Mouse (Mus musculus): Measurements from ENCODE around the gene Pdap1. TPM values are rescaled to one million over a fixed set of nuclear protein-coding genes. Genes with fewer than 3 reads are reported as not detected.

Gene Pdap1
- total RNA-seq (2014; rRNA removed) = 12.6 and 16.1 TPM in 2 replicates
- polyA plus RNA-seq (2012; rRNA removed) = 16.9 and 19.7 TPM in 2 replicates

DNA sequence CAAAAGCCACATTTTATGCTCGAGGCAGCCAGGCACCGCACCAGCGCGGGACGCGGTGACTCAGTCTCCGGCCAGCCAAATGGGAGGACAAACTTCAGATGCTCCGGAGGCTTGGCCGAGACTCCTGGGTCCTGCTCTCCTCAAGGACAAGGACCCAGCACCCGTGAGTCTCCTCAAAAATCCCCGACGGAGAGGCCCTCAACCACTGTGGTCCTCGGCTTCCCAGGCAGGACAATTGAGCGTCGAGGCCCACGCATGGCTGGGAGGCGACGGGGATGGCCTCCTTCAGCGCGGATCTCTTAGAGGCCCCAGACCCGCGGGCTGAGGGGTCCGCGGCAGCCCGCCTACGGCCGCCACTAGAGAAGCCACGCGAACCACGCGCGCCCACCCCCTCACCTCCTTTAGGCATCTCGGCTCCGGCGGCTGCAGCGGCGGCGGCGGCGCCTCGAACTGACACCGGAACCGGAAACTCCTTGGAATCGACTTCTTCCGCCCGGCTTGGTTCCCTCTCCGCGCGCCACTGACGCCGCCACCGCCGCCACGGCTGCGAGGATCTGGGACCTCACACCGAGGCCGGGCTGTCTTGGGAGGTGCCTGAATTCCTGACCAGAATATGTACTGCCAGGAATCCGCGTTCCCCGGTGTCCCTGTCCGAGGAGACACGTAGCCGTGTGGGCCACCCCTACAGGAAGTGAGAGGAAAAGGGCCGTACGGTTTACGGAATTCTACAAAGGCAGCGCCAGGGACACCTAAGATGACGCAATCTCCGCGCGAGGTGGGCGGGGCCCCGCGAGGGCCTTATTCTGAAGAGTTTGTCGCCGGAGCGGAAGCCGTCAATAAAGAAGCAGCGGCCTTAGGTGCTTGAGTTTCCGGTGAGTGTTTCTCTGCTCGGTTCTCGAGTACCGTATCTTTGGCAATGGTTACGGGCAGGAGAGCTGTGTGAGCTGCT is at the start of gene Pdap1, which contains the start of gene Bud31:
TSS of gene Pdap1 (minus strand) at position 668 of the 949 bp plus-strand sequence.
TSS of gene Bud31 (plus strand) at position 792 of the 949 bp plus-strand sequence.
- Histone ChIP-seq H3K27me3 (ENCODE audit: control insufficient read depth, insufficient read depth, low read length) (no peaks in the 10 kb centered on the region), H3K9ac (ENCODE audit: low read depth, low read length) (peak within 1 kb of the TSS; percentile 92), H3K27ac (replicated peaks; ENCODE audit: insufficient read depth, low read depth, low read length) (peak within 1 kb of the TSS; percentile 99), H3K4me3 (ENCODE audit: insufficient read depth, low read depth, low read length) (peak within 1 kb of the TSS; percentile 89), H3K79me2 (ENCODE audit: control insufficient read depth, insufficient read depth, low read length) (peaks cover 15% of the 10 kb centered on the region; the same call in 1 of the 2 replicates), H3K36me3 (ENCODE audit: control insufficient read depth, insufficient read depth, low read length) (peaks cover 29% of the 10 kb centered on the region), H3K4me1 (ENCODE audit: control insufficient read depth, insufficient read depth, low read length) (peaks cover 6% of the 10 kb centered on the region)
- TF ChIP-seq POLR2A (IDR thresholded peaks at IDR 0.05; ENCODE audit: extremely low read depth, insufficient read depth, low read length) (peak; percentile 61; the same call in 1 of the 2 replicates), CTCF (IDR thresholded peaks at IDR 0.05; ENCODE audit: low read depth, low read length) (no peak)
- 2% methylated on average over 84 of the region's 84 CpGs for WGBS
- DNase-seq (ENCODE audit: extremely low read depth, low read depth, low spot score) = peak; percentile 80

DNA sequence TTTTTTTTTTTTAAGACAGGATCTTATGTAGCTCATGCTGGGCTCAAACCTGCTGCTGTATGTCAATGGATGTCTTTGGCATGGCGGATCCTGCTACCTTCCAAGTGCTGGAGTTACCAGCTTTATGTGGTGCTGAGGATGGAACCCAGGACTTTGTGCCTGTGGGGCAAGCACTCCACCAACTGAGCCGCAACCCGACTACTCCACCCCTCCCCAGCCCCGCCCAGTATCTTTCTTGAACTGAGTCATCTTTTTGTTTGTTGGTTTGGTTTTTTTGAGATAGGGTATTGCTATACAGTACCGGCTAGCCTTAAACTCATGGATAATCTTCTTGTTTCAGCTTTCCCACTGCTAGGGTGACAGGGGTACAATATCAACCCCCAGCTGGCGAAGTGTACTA is 49.4 kb upstream of the Pdap1 start:
- Histone ChIP-seq H3K9ac (ENCODE audit: low read depth, low read length) (no peak overlapping the region), H3K79me2 (ENCODE audit: control insufficient read depth, insufficient read depth, low read length) (peaks cover 26% of the 10 kb centered on the region; the same call in 1 of the 2 replicates), H3K27ac (replicated peaks; ENCODE audit: insufficient read depth, low read depth, low read length) (no peak overlapping the region), H3K36me3 (ENCODE audit: control insufficient read depth, insufficient read depth, low read length) (peaks cover 12% of the 10 kb centered on the region), H3K4me3 (ENCODE audit: insufficient read depth, low read depth, low read length) (no peak overlapping the region), H3K4me1 (ENCODE audit: control insufficient read depth, insufficient read depth, low read length) (peaks cover 26% of the 10 kb centered on the region), H3K27me3 (ENCODE audit: control insufficient read depth, insufficient read depth, low read length) (no peaks in the 10 kb centered on the region)
- TF ChIP-seq POLR2A (IDR thresholded peaks at IDR 0.05; ENCODE audit: extremely low read depth, insufficient read depth, low read length) = no peak
- no peak for TF ChIP-seq CTCF (IDR thresholded peaks at IDR 0.05; ENCODE audit: low read depth, low read length)
- WGBS = 92% methylated on average over 6 of the region's 6 CpGs
- no peak for DNase-seq (ENCODE audit: extremely low read depth, low read depth, low spot score)

DNA sequence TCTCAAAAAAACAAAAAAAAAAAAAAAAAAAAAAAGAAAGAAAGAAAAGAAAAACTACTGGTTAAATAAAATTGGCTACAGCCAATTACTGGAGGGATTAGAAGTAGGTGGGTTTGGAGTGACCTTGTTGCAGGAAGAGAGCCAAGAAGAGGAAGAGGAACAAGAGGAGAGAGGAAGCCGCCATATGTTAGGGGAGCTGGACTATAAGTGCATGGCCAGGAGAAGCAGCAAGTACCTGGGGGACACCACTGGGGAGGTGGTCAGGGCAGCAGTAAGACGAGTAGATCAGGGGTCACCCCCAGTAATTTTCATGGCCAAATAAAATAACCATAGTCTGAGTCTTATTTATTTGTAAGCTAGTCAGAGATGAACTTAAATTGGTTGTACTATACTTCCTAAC is 45.2 kb upstream of the Pdap1 start:
- Histone ChIP-seq H3K9ac (ENCODE audit: low read depth, low read length) (no peak overlapping the region), H3K27me3 (ENCODE audit: control insufficient read depth, insufficient read depth, low read length) (no peaks in the 10 kb centered on the region), H3K4me3 (ENCODE audit: insufficient read depth, low read depth, low read length) (no peak overlapping the region), H3K27ac (replicated peaks; ENCODE audit: insufficient read depth, low read depth, low read length) (no peak overlapping the region), H3K79me2 (ENCODE audit: control insufficient read depth, insufficient read depth, low read length) (peaks cover 16% of the 10 kb centered on the region; the same call in 1 of the 2 replicates), H3K4me1 (ENCODE audit: control insufficient read depth, insufficient read depth, low read length) (peaks cover 20% of the 10 kb centered on the region), H3K36me3 (ENCODE audit: control insufficient read depth, insufficient read depth, low read length) (peaks cover 32% of the 10 kb centered on the region)
- no peak for DNase-seq (ENCODE audit: extremely low read depth, low read depth, low spot score)
- WGBS = 94% methylated on average over 2 of the region's 2 CpGs
- TF ChIP-seq CTCF (IDR thresholded peaks at IDR 0.05; ENCODE audit: low read depth, low read length) (no peak), POLR2A (IDR thresholded peaks at IDR 0.05; ENCODE audit: extremely low read depth, insufficient read depth, low read length) (no peak)

DNA sequence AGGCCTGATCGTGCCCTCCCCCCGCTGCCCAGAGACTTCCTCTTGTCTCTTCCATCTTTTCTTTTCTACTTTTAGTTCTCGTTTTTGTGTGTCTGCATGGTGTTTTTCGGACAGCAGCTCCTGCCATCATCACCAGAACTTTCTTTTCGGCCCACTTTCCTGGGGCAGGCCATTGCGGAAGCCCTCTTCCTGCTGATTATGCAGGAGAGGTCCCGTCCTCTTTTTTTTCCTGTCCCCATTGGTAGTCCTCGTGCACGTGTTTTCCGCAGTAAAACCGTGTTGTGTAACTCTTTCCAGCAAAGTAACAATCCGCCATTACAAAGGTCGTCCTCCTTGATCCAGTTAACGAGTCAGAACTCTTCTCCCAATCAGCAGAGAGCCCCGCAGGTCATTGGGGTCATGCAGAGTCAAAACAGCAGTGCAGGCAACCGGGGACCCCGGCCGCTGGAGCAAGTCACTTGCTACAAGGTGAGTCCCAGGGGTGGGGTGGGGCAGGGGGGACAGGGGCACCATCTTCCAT is 38.5 kb upstream of the Pdap1 start:
- H3K79me2 ChIP-seq (ENCODE audit: control insufficient read depth, insufficient read depth, low read length) = no peaks in the 10 kb centered on the region
- H3K4me3 ChIP-seq (ENCODE audit: insufficient read depth, low read depth, low read length) = peak overlapping the region; percentile 59
- peak; percentile 82 for DNase-seq (ENCODE audit: extremely low read depth, low read depth, low spot score)
- 40% methylated on average over 18 of the region's 18 CpGs for WGBS
- peak overlapping the region; percentile 41; the same call in 1 of the 2 replicates for H3K9ac ChIP-seq (ENCODE audit: low read depth, low read length)
- peaks cover 24% of the 10 kb centered on the region; the same call in 1 of the 2 replicates for H3K36me3 ChIP-seq (ENCODE audit: control insufficient read depth, insufficient read depth, low read length)
- H3K4me1 ChIP-seq (ENCODE audit: control insufficient read depth, insufficient read depth, low read length) = no peaks in the 10 kb centered on the region
- TF ChIP-seq CTCF (IDR thresholded peaks at IDR 0.05; ENCODE audit: low read depth, low read length) (no peak), POLR2A (IDR thresholded peaks at IDR 0.05; ENCODE audit: extremely low read depth, insufficient read depth, low read length) (no peak)
- no peaks in the 10 kb centered on the region for H3K27me3 ChIP-seq (ENCODE audit: control insufficient read depth, insufficient read depth, low read length)
- H3K27ac ChIP-seq (replicated peaks; ENCODE audit: insufficient read depth, low read depth, low read length) = peak overlapping the region; percentile 57

DNA sequence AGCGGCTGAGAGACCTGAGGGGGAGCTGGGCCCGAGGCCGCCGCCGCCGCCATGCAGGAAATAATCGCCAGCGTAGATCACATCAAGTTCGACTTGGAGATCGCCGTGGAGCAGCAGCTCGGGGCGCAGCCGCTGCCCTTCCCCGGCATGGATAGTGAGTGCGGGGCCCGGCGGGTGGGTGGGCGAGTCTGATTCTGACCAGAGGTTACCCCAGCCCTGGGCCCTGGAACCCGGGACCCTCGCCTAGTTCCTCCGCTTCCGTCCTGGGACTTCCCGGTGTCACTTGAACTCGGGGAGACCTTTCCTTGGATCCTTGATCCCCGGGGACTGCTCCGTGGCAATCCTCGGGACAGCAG is 27.2 kb upstream of the Pdap1 start:
- TF ChIP-seq CTCF (IDR thresholded peaks at IDR 0.05; ENCODE audit: low read depth, low read length) (no peak), POLR2A (IDR thresholded peaks at IDR 0.05; ENCODE audit: extremely low read depth, insufficient read depth, low read length) (no peak)
- DNase-seq (ENCODE audit: extremely low read depth, low read depth, low spot score) = no peak
- Histone ChIP-seq H3K9ac (ENCODE audit: low read depth, low read length) (peak overlapping the region; percentile 83), H3K36me3 (ENCODE audit: control insufficient read depth, insufficient read depth, low read length) (no peaks in the 10 kb centered on the region; the same call in 1 of the 2 replicates), H3K27me3 (ENCODE audit: control insufficient read depth, insufficient read depth, low read length) (no peaks in the 10 kb centered on the region), H3K79me2 (ENCODE audit: control insufficient read depth, insufficient read depth, low read length) (peaks cover 17% of the 10 kb centered on the region; the same call in 1 of the 2 replicates), H3K27ac (replicated peaks; ENCODE audit: insufficient read depth, low read depth, low read length) (peak overlapping the region; percentile 20), H3K4me1 (ENCODE audit: control insufficient read depth, insufficient read depth, low read length) (peaks cover 7% of the 10 kb centered on the region), H3K4me3 (ENCODE audit: insufficient read depth, low read depth, low read length) (peak overlapping the region; percentile 74)
- WGBS = 0% methylated on average over 28 of the region's 28 CpGs
